Mouse (Mus musculus) embryonic stem cell, embryonic (primary cell): Measurements from ENCODE around the gene Dip2b.

Source experiments
- CTCF ChIA-PET, 4 experiments: fragments of 300-600 bp in 2 of 4; fragments of 350-600 bp in 2 of 4; sonication (Branson Sonifier 250); formaldehyde crosslinking; loops; one replicate each; lab custom pipeline; 2022; ENCODE audit warnings: inconsistent platforms in 2 of 4; lab: Charles Lee
- POLR2A ChIA-PET, 4 experiments: fragments of 300-600 bp in 2 of 4; fragments of 350-600 bp in 2 of 4; sonication (Branson Sonifier 250); formaldehyde crosslinking; loops; one replicate each; lab custom pipeline; 2022; ENCODE audit warnings: antibody characterized with exemption in 4 of 4, inconsistent platforms in 1 of 4; lab: Charles Lee

The Dip2b gene

GRCm38 (mm10) chr15:100188542-100188941 is 150.1 kb downstream of the Dip2b start:
- ChIA-PET POLR2A (interaction anchor here in 2 of 4 experiments (1.0 to 1.2 kb wide), 2 partner anchors 38 to 39 kb away, joined by 4 read pairs; partner anchors contain the start of gene Atf1 (in 1 of the 2)), CTCF (interaction anchor here in 2 of 4 experiments (0.5 to 1.2 kb wide), 5 partner anchors 8 to 321 kb away, joined by 3 to 4 read pairs (median 3); no protein-coding TSS in a partner anchor)

GRCm38 (mm10) chr15:100188962-100189404 is 150.5 kb downstream of the Dip2b start:
- POLR2A ChIA-PET: interaction anchor here in 2 of 4 experiments (1.0 to 1.2 kb wide), 3 partner anchors 38 to 126 kb away, joined by 4 to 5 read pairs (median 4); partner anchors contain the start of gene Atf1 (in 1 of the 2)
- CTCF ChIA-PET: interaction anchor here in 3 of 4 experiments (0.5 to 1.2 kb wide), 6 partner anchors 9 to 321 kb away, joined by 3 to 22 read pairs (median 3); no protein-coding TSS in a partner anchor

GRCm38 (mm10) chr15:100190083-100190482 is 151.6 kb downstream of the Dip2b start:
- CTCF ChIA-PET: no interaction called here
- POLR2A ChIA-PET: no interaction called here

- ChIA-PET POLR2A (interaction anchor here in 3 of 4 experiments (0.7 to 1.4 kb wide), 7 partner anchors 10 to 271 kb away, joined by 3 read pairs; no protein-coding TSS in a partner anchor), CTCF (interaction anchor here in 3 of 4 experiments (0.5 to 1.3 kb wide), 4 partner anchors 160 to 484 kb away, joined by 3 to 7 read pairs (median 4); partner anchors contain the start of gene Dip2b (in 1 of the 3))
Observed at GRCm38 (mm10) chr15:100198983-100199745, 160.7 kb downstream of the Dip2b start.

- CTCF ChIA-PET: interaction anchor here in 1 of 4 experiments (0.6 kb wide), 1 partner anchor 247 kb away, joined by 8 read pairs; no protein-coding TSS in a partner anchor
- POLR2A ChIA-PET: interaction anchor here in 2 of 4 experiments (0.7 to 1.1 kb wide), 2 partner anchors 26 to 64 kb away, joined by 3 to 6 read pairs; no protein-coding TSS in a partner anchor
Observed at GRCm38 (mm10) chr15:100199790-100200189, 161.3 kb downstream of the Dip2b start.

- ChIA-PET POLR2A (interaction anchor here in 2 of 4 experiments (1.1 to 1.7 kb wide), 4 partner anchors 9 to 80 kb away, joined by 3 to 4 read pairs (median 3); no protein-coding TSS in a partner anchor), CTCF (no interaction called here)
Observed at GRCm38 (mm10) chr15:100201806-100202205, 163.3 kb downstream of the Dip2b start.

- ChIA-PET CTCF (no interaction called here), POLR2A (interaction anchor here in 2 of 4 experiments (1.1 to 1.7 kb wide), 3 partner anchors 8 to 79 kb away, joined by 3 to 4 read pairs (median 3); no protein-coding TSS in a partner anchor)
Observed at GRCm38 (mm10) chr15:100202431-100203015, 164.1 kb downstream of the Dip2b start.

- CTCF ChIA-PET: interaction anchor here in 1 of 4 experiments (0.9 to 1.2 kb wide), 2 partner anchors 16 to 171 kb away, joined by 3 to 4 read pairs; no protein-coding TSS in a partner anchor
- POLR2A ChIA-PET: interaction anchor here in 2 of 4 experiments (0.6 to 1.7 kb wide), 3 partner anchors 9 to 770 kb away, joined by 3 to 6 read pairs (median 6); no protein-coding TSS in a partner anchor
Observed at GRCm38 (mm10) chr15:100204574-100204973, 166.1 kb downstream of the Dip2b start.

GRCm38 (mm10) chr15:100210013-100210412 is 171.5 kb downstream of the Dip2b start:
- POLR2A ChIA-PET: interaction anchor here in 3 of 4 experiments (0.6 to 2.0 kb wide), 15 partner anchors 8 to 81 kb away, joined by 3 to 7 read pairs (median 3); partner anchors contain the start of gene Atf1 (in 2 of the 3)
- CTCF ChIA-PET: interaction anchor here in 2 of 4 experiments (0.5 to 1.2 kb wide), 4 partner anchors 9 to 615 kb away, joined by 3 to 6 read pairs (median 4); no protein-coding TSS in a partner anchor

- ChIA-PET POLR2A (interaction anchor here in 2 of 4 experiments (0.7 to 1.8 kb wide), 5 partner anchors 8 to 202 kb away, joined by 3 to 8 read pairs (median 3); no protein-coding TSS in a partner anchor), CTCF (no interaction called here)
Observed at GRCm38 (mm10) chr15:100213339-100213738, 174.9 kb downstream of the Dip2b start.

- ChIA-PET CTCF (interaction anchor here in 1 of 4 experiments (0.6 kb wide), 1 partner anchor 183 kb away, joined by 5 read pairs; no protein-coding TSS in a partner anchor), POLR2A (interaction anchor here in 3 of 4 experiments (0.9 to 4.0 kb wide), 7 partner anchors 11 to 54 kb away, joined by 4 to 40 read pairs (median 6); partner anchors contain the start of gene Atf1 (in 3 of the 3))
Observed at GRCm38 (mm10) chr15:100215092-100215491, 176.6 kb downstream of the Dip2b start.

GRCm38 (mm10) chr15:100216173-100216572 is 177.7 kb downstream of the Dip2b start:
- CTCF ChIA-PET: interaction anchor here in 1 of 4 experiments (0.5 to 0.7 kb wide), 3 partner anchors 11 to 250 kb away, joined by 3 to 6 read pairs (median 4); partner anchors contain the start of gene Atf1
- POLR2A ChIA-PET: interaction anchor here (0.5 to 4.0 kb wide), 20 partner anchors 9 to 275 kb away, joined by 3 to 40 read pairs (median 5); partner anchors contain the start of genes Atf1 (in 3 of the 4) and Dip2b (in 1 of the 4)

GRCm38 (mm10) chr15:100218018-100218417 is 179.6 kb downstream of the Dip2b start:
- POLR2A ChIA-PET: interaction anchor here in 3 of 4 experiments (0.6 to 4.0 kb wide), 7 partner anchors 8 to 128 kb away, joined by 3 to 40 read pairs (median 9); partner anchors contain the start of gene Atf1 (in 2 of the 3)
- CTCF ChIA-PET: no interaction called here

GRCm38 (mm10) chr15:100219396-100219795 is 180.9 kb downstream of the Dip2b start:
- ChIA-PET CTCF (interaction anchor here in 1 of 4 experiments (0.5 kb wide), 1 partner anchor 162 kb away, joined by 3 read pairs; no protein-coding TSS in a partner anchor), POLR2A (interaction anchor here in 2 of 4 experiments (0.6 to 3.6 kb wide), 6 partner anchors 9 to 409 kb away, joined by 3 to 14 read pairs (median 3); no protein-coding TSS in a partner anchor)

- CTCF ChIA-PET: interaction anchor here in 1 of 4 experiments (0.5 kb wide), 1 partner anchor 395 kb away, joined by 3 read pairs; no protein-coding TSS in a partner anchor
- POLR2A ChIA-PET: interaction anchor here in 3 of 4 experiments (0.8 to 3.6 kb wide), 12 partner anchors 8 to 60 kb away, joined by 3 to 14 read pairs (median 4); partner anchors contain the start of gene Tmprss12 (in 1 of the 3)
Observed at GRCm38 (mm10) chr15:100220916-100221315, 182.5 kb downstream of the Dip2b start.

GRCm38 (mm10) chr15:100225381-100225780 is 186.9 kb downstream of the Dip2b start:
- ChIA-PET POLR2A (interaction anchor here in 3 of 4 experiments (0.6 to 17.1 kb wide), 12 partner anchors 9 to 163 kb away, joined by 3 to 481 read pairs (median 14); partner anchors contain the start of gene Tmprss12 (in 1 of the 3)), CTCF (no interaction called here)

- POLR2A ChIA-PET: interaction anchor here in 3 of 4 experiments (0.6 to 17.1 kb wide), 24 partner anchors 9 to 207 kb away, joined by 3 to 481 read pairs (median 8); partner anchors contain the start of gene Tmprss12 (in 2 of the 3)
- CTCF ChIA-PET: no interaction called here
Observed at GRCm38 (mm10) chr15:100225891-100226290, 187.4 kb downstream of the Dip2b start.
